Mouse (Mus musculus) heart, adult 8-10 months (tissue): ENCODE measurements around the gene Mtnr1b. TPM values are rescaled to one million over a fixed set of nuclear protein-coding genes. Genes with fewer than 3 reads are reported as not detected.

ENCODE experiments used
- DNase-seq: peaks from one replicate; pipeline ENCODE4 v3.0.0; 2022; ENCODE audit warnings: low spot score
- total RNA-seq, 4 experiments: library from RNA; stranded (reverse); gene quantifications; 2 replicates each; pipeline ENCODE4 v1.2.4; 2022

The Mtnr1b gene
- total RNA-seq, 4 experiments from 2014 or later: not detected

DNA sequence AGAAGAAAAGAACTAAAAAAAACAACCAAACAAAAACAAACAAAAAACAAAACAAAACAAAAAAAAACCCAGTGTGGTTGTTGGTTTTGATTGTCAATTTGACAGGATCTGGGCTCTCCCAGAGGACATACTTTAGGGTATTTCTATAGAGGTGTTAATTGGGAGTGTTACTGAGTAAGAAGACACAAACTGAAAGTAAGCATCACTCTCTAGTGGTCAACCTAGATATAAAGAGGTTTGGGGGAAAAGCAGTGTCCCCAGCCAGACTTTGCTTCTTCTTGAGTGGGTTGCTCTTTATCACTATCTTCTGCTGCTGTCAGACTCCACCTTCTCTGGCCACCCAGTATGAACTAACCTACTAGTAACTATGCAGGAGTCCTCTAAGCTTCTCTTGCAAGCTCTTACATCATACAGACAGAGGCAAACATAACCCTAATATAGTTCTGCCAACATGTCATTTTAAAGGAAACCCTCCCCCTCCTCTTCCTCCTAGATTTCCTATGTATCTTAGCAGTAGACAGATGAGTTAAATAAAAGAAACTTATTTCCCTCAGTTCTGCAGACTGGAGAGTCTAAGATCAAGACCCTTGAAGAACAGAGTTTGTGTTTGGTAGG is 71.8 kb downstream of the Mtnr1b start:
- no peak for DNase-seq

DNA sequence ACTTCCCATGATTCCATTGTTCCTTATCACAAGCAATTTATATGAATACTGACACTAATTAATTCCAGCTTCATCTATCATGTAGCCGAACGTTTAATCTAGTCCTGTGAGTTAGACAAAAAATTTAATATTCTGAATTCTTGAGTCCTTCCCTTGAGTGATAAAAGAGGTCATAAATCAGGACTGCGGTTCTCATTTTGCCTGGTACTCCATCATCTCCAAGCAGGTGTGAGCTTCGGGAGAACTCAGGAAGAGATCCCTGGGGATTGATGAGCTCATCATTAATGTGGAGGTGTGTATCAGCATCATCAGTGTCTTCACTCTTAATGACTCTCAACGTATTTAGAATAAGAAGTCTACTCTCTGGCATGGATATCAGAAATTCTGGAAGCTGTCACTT is 74.0 kb downstream of the Mtnr1b start:
- DNase-seq: no peak

DNA sequence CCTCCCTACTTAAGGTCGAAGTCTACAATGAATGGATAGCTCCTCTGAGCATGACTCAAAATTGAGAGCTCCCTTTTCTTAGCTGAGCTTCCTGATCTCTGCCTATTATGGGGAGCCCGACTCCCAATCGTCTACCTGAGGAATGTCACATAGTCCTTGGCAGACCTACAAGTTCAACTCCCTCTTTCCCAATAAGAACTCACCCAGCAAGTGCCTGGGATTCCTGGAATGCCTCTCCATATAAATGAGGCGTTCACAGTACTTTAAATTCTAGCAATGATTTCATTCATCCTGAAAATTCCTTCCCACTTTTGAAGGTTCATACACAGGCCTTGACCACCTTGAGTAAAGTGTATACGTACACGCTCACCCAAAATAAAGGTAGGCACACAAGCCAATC is 79.9 kb downstream of the Mtnr1b start:
- DNase-seq: no peak

DNA sequence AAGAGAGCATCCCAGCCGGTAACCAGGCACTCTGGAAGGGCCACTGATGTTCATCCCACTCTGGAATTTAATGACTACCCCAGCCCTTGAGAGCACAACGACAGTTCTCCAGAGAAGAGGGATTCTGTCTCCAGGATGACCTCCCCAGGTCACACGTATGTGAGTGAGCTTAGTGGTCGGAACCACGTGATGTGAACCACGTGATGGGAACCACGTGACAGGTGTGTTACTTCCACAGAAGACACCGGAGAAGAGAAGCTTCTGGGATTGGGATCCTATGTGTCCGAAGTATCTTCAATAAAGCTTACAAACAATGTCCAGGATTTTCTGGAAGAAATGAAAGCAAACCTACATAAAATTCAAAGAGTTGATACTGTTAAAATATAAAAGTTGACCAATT is 82.3 kb downstream of the Mtnr1b start:
- DNase-seq: no peak

DNA sequence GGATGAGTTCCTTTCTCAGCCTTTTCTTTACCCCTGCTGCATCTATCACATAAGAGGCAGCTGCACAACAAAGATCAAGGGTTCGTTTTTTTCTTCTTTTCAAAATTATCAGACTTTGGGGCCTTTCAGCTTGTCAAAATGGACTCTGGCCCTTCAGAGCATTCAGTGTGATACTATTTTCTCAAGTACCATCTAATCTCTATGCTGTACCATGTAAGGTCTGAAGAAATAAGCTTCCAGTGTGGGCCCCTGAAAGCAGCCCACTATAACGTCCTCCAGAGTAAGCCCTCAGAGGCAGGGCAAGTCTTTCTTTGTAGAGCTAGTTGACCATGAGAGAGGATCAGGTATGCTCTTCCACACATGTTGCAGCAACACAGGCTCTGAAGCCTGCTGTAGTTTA is 87.7 kb downstream of the Mtnr1b start:
- no peak for DNase-seq

DNA sequence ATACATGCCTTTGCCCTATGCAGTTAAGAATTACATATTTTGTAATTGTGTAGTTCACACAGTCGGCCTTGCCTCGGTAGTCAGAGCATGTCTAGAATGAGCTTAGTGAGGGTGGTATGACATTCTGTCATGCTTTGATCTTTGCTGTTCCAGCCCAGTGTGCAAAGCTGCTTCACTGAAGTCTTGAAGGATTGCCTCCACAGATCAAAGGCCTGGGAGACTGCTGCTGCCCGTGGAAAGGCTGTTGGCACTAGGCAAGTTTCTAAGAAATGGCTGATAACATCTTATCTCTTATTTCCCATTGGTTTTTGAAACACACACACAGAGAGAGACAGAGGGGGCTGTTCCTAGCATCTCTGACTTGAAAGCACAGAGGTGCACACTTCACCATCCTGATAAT is 88.2 kb downstream of the Mtnr1b start:
- DNase-seq: no peak

DNA sequence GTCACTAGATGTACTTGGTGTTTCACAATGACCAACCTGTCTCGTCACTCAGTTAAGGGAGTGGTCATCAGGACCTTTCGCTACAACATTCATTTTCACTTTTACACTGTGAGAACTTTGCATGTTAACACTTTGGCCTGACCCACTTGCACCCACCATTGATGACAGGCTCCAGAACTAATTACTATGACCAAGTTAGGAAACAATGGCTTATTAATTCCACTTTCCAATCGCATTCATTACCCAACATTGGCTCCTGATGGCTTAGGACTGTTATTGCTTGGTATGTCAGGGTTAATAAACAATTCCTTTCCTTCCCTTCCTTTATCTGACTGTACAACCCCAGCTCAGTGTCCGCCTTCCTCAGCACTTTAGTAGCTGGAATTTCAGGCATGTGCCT is 92.4 kb downstream of the Mtnr1b start:
- DNase-seq: no peak

DNA sequence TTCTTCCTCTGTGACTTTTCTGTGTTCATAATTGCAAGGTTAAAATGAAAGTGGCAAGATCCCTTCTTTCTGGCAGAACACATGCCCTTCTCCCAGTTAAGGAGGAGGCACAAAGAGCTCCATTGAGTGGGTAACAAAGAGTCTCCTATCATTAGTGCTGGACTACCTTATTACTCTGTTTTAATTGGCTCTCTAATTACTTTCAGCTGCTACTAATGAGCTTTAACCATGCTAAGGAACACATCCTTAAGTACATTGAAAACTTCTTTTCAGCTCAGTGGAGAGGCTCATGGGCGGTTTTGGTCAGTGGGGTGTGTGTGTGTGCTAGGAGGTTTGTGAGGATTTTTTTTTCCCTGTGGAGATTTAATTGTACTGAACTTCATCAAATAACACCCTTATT is 99.4 kb downstream of the Mtnr1b start:
- no peak for DNase-seq

Other genes with a start within 250 kb of the Mtnr1b start
- under 1 TPM in 1 of 4 experiments, not detected in 3; 0.25 TPM for gene Deup1, start 246.6 kb downstream of the Mtnr1b start, total RNA-seq
- 1 to 10 TPM; 5.9 to 7.5 (median 6.7) TPM for gene Slc36a4, start 164.8 kb downstream of the Mtnr1b start, total RNA-seq